Mouse (Mus musculus): ENCODE data around the gene Gm26965.

- TF ChIP-seq POLR2A (IDR thresholded peaks at IDR 0.05; ENCODE audit: control insufficient read depth, low read depth, low read length) = no peak
- no peak for TF ChIP-seq CTCF (IDR thresholded peaks at IDR 0.05; ENCODE audit: control insufficient read depth, insufficient read depth, insufficient replicate concordance, low read depth, low read length)
These were observed 20.0 kb upstream of the Gm26965 start for GRCm38 (mm10) chr13:67545941-67546340.
